Mouse (Mus musculus) midbrain, embryonic 11.5 days (tissue): ENCODE measurements around the gene Tprkb. TPM values are rescaled to one million over a fixed set of nuclear protein-coding genes. Genes with fewer than 3 reads are reported as not detected.
"Not testable (repeated sequence)": the region's sequence is repeated elsewhere in the genome, so short reads cannot be mapped to it uniquely, and the experiment has no call there.

ENCODE experiments used
- ATAC-seq: fragments of 200-750 bp; cut with Nextera tagmentation; 2 replicates; pipeline ENCODE4 v1.8.0; 2017; ENCODE audit warnings: moderate TSS enrichment, moderate library complexity; ENCODE audit not compliant: low FRiP score
- DNase-seq: peaks from one replicate; pipeline ENCODE4 v3.0.0; 2015; ENCODE audit warnings: low spot score; ENCODE audit errors: missing footprints
- H3K27ac ChIP-seq: fragments of 300-500 bp; sonication (generic); 2 replicates; pipeline ENCODE4 v1.5.1; 2014; ENCODE audit warnings: low read depth, low read length
- H3K27me3 ChIP-seq: fragments of 300-500 bp; sonication (generic); 2 replicates; pipeline ENCODE4 v1.6.1; 2014; ENCODE audit warnings: mild to moderate bottlenecking, low read length, moderate library complexity, mixed read lengths; ENCODE audit not compliant: control insufficient read depth, insufficient read depth
- H3K36me3 ChIP-seq: fragments of 300-500 bp; sonication (generic); 2 replicates; pipeline ENCODE4 v1.6.1; 2014; ENCODE audit warnings: mild to moderate bottlenecking, low read length, moderate library complexity, mixed read lengths; ENCODE audit not compliant: control insufficient read depth, insufficient read depth
- H3K4me1 ChIP-seq: fragments of 300-500 bp; sonication (generic); 2 replicates; pipeline ENCODE4 v1.6.1; 2014; ENCODE audit warnings: low read length; ENCODE audit not compliant: control insufficient read depth, insufficient read depth
- H3K4me2 ChIP-seq: fragments of 300-500 bp; sonication (generic); 2 replicates; pipeline ENCODE4 v1.6.1; 2014; ENCODE audit warnings: mild to moderate bottlenecking, moderate library complexity
- H3K4me3 ChIP-seq: fragments of 300-500 bp; sonication (generic); 2 replicates; pipeline ENCODE4 v1.5.1; 2014; ENCODE audit warnings: low read depth, low read length
- H3K9ac ChIP-seq: fragments of 300-500 bp; sonication (generic); 2 replicates; pipeline ENCODE4 v1.6.1; 2014; ENCODE audit warnings: low read length
- H3K9me3 ChIP-seq: fragments of 300-500 bp; sonication (generic); 2 replicates; pipeline ENCODE4 v1.6.1; 2016; ENCODE audit warnings: low read length; ENCODE audit not compliant: control insufficient read depth
- WGBS: fragments of 180-500 bp; shearing (Covaris S2); extraction: QIAGEN DNeasy Blood & Tissue Kit; methylation state at CpG from one replicate; pipeline ENCODE4 v1.1.7; 2014; 5-methylcytosine and 5-hydroxymethylcytosine counted together
- polyA plus RNA-seq: library from polyadenylated mRNA; unstranded; fragments of >200 nt; fragmentation: Nextera tagmentation; extraction: Ambion mirVana; gene quantifications from 2 replicates; pipeline ENCODE4 v1.2.1, GENCODE M21; 2014

Tprkb gene
- polyA plus RNA-seq, 1 experiment from 2014 or later, result 33.6 TPM

DNA sequence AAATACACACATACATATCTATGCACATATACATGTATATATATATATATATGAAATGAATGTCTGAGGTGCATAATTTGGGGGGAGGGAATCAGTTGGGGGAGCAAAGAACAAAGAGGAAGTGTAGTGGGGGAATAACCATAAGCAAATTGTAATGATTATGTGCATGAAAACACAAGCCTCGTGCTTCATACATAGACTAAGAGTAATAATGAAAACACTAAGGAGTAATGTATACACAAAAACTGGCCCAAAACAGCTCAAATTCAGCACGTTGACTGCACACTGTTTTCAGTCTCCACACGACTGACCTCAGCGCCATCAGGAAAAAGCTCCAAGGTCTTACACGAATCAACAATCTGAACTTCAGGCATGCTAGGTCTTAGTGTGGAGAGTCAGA, 64.6 kb downstream of the Tprkb start:
- Histone ChIP-seq H3K27ac (no peak overlapping the region), H3K9me3 (no peaks in the 10 kb centered on the region), H3K27me3 (no peaks in the 10 kb centered on the region), H3K4me2 (no peak overlapping the region), H3K4me1 (no peaks in the 10 kb centered on the region), H3K9ac (no peak overlapping the region), H3K36me3 (no peaks in the 10 kb centered on the region), H3K4me3 (no peak overlapping the region)
- DNase-seq (no peak), ATAC-seq (no peak)
- WGBS, result 88% methylated on average over 5 of the region's 5 CpGs

GRCm38 (mm10) chr6:85978736-85979135, 67.1 kb downstream of the Tprkb start:
- DNase-seq, H3K36me3 ChIP-seq, H3K9ac ChIP-seq, ATAC-seq, H3K4me2 ChIP-seq, H3K4me1 ChIP-seq, H3K27me3 ChIP-seq, H3K4me3 ChIP-seq, H3K9me3 ChIP-seq, H3K27ac ChIP-seq: not testable (repeated sequence)
- WGBS, result 82% methylated on average over 4 of the region's 4 CpGs

Other genes starting within 250 kb of the Tprkb start
- not detected in 2 replicates for gene Nat8f7, start 198.7 kb upstream of the Tprkb start, polyA plus RNA-seq
- gene Nat8f3, start 146.1 kb upstream of the Tprkb start, polyA plus RNA-seq, result 0.10 TPM in 1 of 2 replicates, not detected in the other
- not detected in 2 replicates for gene Nat8f6, start 90.9 kb upstream of the Tprkb start, polyA plus RNA-seq
- not detected in 2 replicates for gene Nat8f5, start 90.9 kb upstream of the Tprkb start, polyA plus RNA-seq
- gene Nat8, start 79.8 kb upstream of the Tprkb start, polyA plus RNA-seq, result not detected in 2 replicates
- gene Nat8f2, start 42.7 kb upstream of the Tprkb start, polyA plus RNA-seq, result not detected in 2 replicates
- 6.0 and 7.0 TPM in 2 replicates for gene Nat8f4, start 7.0 kb upstream of the Tprkb start, polyA plus RNA-seq
- gene Nat8f1, start 3.8 kb downstream of the Tprkb start, polyA plus RNA-seq, result 5.7 and 6.2 TPM in 2 replicates
- gene Dusp11, start 49.8 kb downstream of the Tprkb start, polyA plus RNA-seq, result 40.3 and 42.6 TPM in 2 replicates
- not detected in 2 replicates for gene Figla, start 104.3 kb downstream of the Tprkb start, polyA plus RNA-seq
- gene Add2, start 116.8 kb downstream of the Tprkb start, polyA plus RNA-seq, result 57.8 and 64.5 TPM in 2 replicates